Mouse (Mus musculus) spleen, adult 2 months (tissue): ENCODE data around the gene Klhl25. TPM values are rescaled to one million over a fixed set of nuclear protein-coding genes. Genes with fewer than 3 reads are reported as not detected.
A peak's percentile ranks its signal among the peaks of the same experiment; 100 is the strongest.
"Not testable (repeated sequence)": the region's sequence is repeated elsewhere in the genome, so short reads cannot be mapped to it uniquely, and the experiment has no call there.

Experiments
- DNase-seq, 2 experiments: peaks; one replicate each; pipeline versions ENCODE4 v3.0.0 to v3.0.0-alpha.2; 2012 to 2021; ENCODE audit warnings: low spot score in 2 of 2, low read depth in 1 of 2
- H3K27ac ChIP-seq: fragments of 200-500 bp; 2 replicates; pipeline ENCODE4 v1.5.1; 2012; ENCODE audit warnings: low read length, inconsistent platforms; ENCODE audit not compliant: insufficient read depth
- H3K27me3 ChIP-seq: fragments of 200-500 bp; 2 replicates; pipeline ENCODE4 v1.6.1; 2012; ENCODE audit warnings: mild to moderate bottlenecking, moderate library complexity, low read length, inconsistent platforms; ENCODE audit not compliant: control insufficient read depth, insufficient read depth
- H3K36me3 ChIP-seq: fragments of 200-500 bp; 2 replicates; pipeline ENCODE4 v1.6.1; 2012; ENCODE audit warnings: mild to moderate bottlenecking, low read length, inconsistent platforms; ENCODE audit not compliant: control insufficient read depth, insufficient read depth
- H3K4me1 ChIP-seq: fragments of 200-500 bp; 2 replicates; pipeline ENCODE4 v1.6.1; 2011; ENCODE audit warnings: inconsistent platforms; ENCODE audit not compliant: control insufficient read depth, insufficient read depth, insufficient read length
- H3K4me3 ChIP-seq: fragments of 200-500 bp; 2 replicates; pipeline ENCODE4 v1.5.1; 2011; ENCODE audit warnings: mild to moderate bottlenecking, inconsistent platforms; ENCODE audit not compliant: insufficient read depth, insufficient read length; ENCODE audit errors: extremely low read depth
- CTCF ChIP-seq: fragments of 200-500 bp; IDR thresholded peaks from 2 replicates; pipeline ENCODE4 v1.5.1; 2011; ENCODE audit warnings: mild to moderate bottlenecking, inconsistent platforms; ENCODE audit not compliant: insufficient read depth, insufficient read length, insufficient replicate concordance; ENCODE audit errors: extremely low read depth
- POLR2A ChIP-seq: fragments of 200-500 bp; IDR thresholded peaks from 2 replicates; pipeline ENCODE4 v1.6.1; 2011; ENCODE audit warnings: low read depth, low read length, inconsistent platforms
- WGBS: fragments of 180-500 bp; shearing (Covaris S2); methylation state at CpG from one replicate; pipeline ENCODE4 v1.1.7; 2018; 5-methylcytosine and 5-hydroxymethylcytosine counted together
- polyA plus RNA-seq: library from polyadenylated mRNA; depleted of rRNA; stranded (reverse); fragments of >200 nt; gene quantifications from 2 replicates; pipeline ENCODE4 v1.2.3, GENCODE M21; 2012

Gene Klhl25
- polyA plus RNA-seq, 1 experiment, result 22.2 TPM

DNA sequence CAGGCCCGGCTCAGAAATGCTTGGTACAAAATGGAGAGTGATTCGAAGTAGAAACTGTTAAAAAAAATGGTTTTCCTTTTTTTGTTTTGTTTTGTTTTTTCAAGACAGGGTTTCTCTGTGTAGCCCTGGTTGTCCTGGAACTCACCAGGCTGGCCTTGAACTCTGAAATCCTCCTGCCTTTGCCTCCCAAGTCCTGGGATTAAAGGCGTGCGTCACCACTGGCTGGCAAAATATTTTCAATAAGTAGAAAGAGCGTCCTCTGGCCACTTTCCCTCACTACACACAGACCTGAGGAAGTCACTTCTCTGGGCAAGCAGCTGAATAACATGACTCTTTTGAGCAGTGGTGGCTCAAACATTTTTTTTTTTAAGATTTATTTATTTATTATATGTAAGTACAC lies 19.6 kb upstream of the Klhl25 start:
- H3K4me3 ChIP-seq, result no peak overlapping the region
- DNase-seq, result no peak
- no peak overlapping the region for H3K27ac ChIP-seq
- no peaks in the 10 kb centered on the region; the same call in 1 of the 2 replicates for H3K4me1 ChIP-seq
- H3K36me3 ChIP-seq, result no peaks in the 10 kb centered on the region
- 88% methylated on average over 5 of the region's 5 CpGs for WGBS
- TF ChIP-seq CTCF (no peak), POLR2A (no peak)
- no peaks in the 10 kb centered on the region for H3K27me3 ChIP-seq

DNA sequence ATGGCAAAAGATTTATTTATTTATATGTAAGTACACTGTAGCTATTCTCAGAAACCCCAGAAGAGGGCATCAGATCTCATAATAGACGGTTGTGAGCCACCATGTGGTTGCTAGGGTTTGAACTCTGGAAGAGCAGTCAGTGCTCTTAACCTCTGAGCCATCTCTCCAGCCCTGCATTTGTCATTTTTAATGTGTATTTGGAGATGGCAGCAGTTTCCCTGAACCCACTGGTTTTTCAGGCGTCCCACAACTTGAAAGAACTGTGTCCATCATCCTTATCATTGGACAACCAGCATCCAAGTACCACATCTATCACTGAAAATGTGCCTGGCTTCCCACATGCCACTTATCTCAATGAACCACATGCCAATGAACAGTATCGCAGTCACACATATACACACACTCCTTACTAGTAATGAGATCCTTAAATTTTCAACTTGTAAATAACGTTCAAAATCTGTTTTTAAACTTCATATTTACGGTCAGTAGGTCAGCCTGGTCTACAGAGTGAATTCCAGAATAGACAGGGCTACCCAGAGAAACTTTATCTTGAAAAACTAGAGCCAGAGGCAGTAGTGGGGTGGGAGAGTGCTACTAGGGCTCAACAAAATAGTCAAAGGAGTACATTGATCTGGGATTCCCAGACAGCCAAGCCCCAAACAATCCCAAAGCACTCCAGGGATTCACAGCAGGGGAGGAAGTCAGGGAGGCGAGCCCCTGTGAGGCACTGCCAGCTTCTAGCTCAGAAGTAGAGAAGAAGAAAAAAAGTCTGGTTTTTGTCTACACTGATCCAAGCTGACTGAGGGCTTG lies 17.7 kb upstream of the Klhl25 start:
- 64% methylated on average over 6 of the region's 6 CpGs for WGBS
- no peaks in the 10 kb centered on the region for H3K36me3 ChIP-seq
- H3K4me1 ChIP-seq, result no peaks in the 10 kb centered on the region; the same call in 1 of the 2 replicates
- no peaks in the 10 kb centered on the region for H3K27me3 ChIP-seq
- 0 out of 2 replicates have a peak overlapping the region, but pooled peaks have one; percentile 11 for H3K27ac ChIP-seq
- no peak for DNase-seq
- no peak for TF ChIP-seq POLR2A
- TF ChIP-seq CTCF, result no peak
- H3K4me3 ChIP-seq, result no peak overlapping the region

- H3K36me3 ChIP-seq, DNase-seq, H3K4me1 ChIP-seq, H3K27me3 ChIP-seq, H3K4me3 ChIP-seq, H3K27ac ChIP-seq: not testable (repeated sequence)
- WGBS, result 92% methylated on average over 3 of the region's 4 CpGs
These were observed 14.2 kb upstream of the Klhl25 start for GRCm38 (mm10) chr7:75833960-75834359.

- not testable (repeated sequence) for H3K36me3 ChIP-seq, H3K27ac ChIP-seq, H3K4me3 ChIP-seq, H3K27me3 ChIP-seq, DNase-seq, H3K4me1 ChIP-seq
- 45% methylated on average over 3 of the region's 6 CpGs for WGBS
These were observed 13.0 kb upstream of the Klhl25 start for GRCm38 (mm10) chr7:75834932-75835631.

DNA sequence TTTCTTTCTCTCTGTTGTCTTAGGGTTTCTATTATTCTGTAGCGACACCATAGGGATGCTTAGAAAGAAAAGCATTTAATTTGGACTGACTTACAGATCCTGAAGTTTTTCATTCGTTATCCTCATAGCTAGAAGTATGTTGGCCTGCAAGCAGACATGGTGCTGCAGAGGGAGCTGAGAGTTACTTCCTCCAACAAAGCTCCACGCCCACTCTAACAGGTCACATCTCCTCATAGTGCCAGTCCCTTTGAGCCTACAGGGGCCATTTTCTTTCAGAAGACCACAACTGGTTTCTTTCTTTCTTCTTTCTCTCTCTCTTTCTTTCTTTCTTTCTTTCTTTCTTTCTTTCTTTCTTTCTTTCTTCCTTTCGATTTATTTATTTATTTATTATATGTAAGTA lies 8.0 kb upstream of the Klhl25 start:
- Histone ChIP-seq H3K4me1 (no peaks in the 10 kb centered on the region), H3K27ac (no peak overlapping the region), H3K36me3 (no peaks in the 10 kb centered on the region), H3K4me3 (no peak overlapping the region), H3K27me3 (no peaks in the 10 kb centered on the region)
- TF ChIP-seq POLR2A (no peak), CTCF (no peak)
- 70% methylated on average over 4 of the region's 4 CpGs for WGBS
- DNase-seq, result no peak

GRCm38 (mm10) chr7:75842306-75842705 lies 5.8 kb upstream of the Klhl25 start:
- H3K27ac ChIP-seq, result no peak overlapping the region
- no peak for DNase-seq
- H3K27me3 ChIP-seq, result no peaks in the 10 kb centered on the region
- H3K4me1 ChIP-seq, result no peaks in the 10 kb centered on the region
- H3K36me3 ChIP-seq, result no peaks in the 10 kb centered on the region
- H3K4me3 ChIP-seq, result no peak overlapping the region
- TF ChIP-seq POLR2A (no peak), CTCF (no peak)
- WGBS, result 92% methylated on average over 3 of the region's 3 CpGs

DNA sequence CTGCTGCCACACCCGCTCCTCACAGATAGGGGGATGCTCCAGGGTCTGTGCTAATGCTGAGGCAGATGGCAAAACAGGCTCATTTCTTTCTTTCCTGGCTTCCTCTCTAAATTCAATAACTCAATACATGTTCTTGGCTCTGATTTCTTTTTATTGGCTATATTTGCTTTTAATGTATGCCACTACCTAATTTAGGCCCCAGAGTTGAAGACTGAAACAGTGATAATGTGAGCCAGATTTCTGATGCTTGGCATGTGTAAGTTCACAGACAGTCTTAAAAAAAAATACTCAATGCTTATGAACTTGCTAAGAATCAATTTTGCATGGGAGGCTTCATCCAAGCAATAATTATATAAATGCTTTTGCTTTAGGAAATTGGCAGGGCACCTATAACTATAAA lies 2.2 kb upstream of the Klhl25 start:
- 92% methylated on average over 1 of the region's 1 CpGs for whole genome bisulfite sequencing
- H3K36me3 ChIP-seq, result no peaks in the 10 kb centered on the region
- TF ChIP-seq POLR2A, result no peak
- TF ChIP-seq CTCF, result no peak
- H3K4me3 ChIP-seq, result no peak overlapping the region
- peaks cover 6% of the 10 kb centered on the region; the same call in 1 of the 2 replicates for H3K4me1 ChIP-seq
- DNase-seq, result no peak
- no peak overlapping the region for H3K27ac ChIP-seq
- no peaks in the 10 kb centered on the region for H3K27me3 ChIP-seq
